Mouse (Mus musculus) kidney, adult 11 months (tissue): Measurements from ENCODE around the gene 3110001I22Rik.

ENCODE experiments used
- DNase-seq: peaks from one replicate; pipeline ENCODE4 v3.0.0; 2022

The 3110001I22Rik gene

GRCm38 (mm10) chr16:13722937-13723336 is 51.2 kb downstream of the 3110001I22Rik start:
- peak; percentile 11 for DNase-seq

- no peak for DNase-seq
These were observed 56.1 kb downstream of the 3110001I22Rik start for GRCm38 (mm10) chr16:13727811-13728335.
